Mouse (Mus musculus): ENCODE results near the gene 2210408I21Rik. TPM values are rescaled to one million over a fixed set of nuclear protein-coding genes. Genes with fewer than 3 reads are reported as not detected.

The 2210408I21Rik gene
- polyA plus RNA-seq, 1 experiment from 2014 or later = 10.8 TPM

- Histone ChIP-seq H3K9me3 (no peaks in the 10 kb centered on the region), H3K27me3 (no peaks in the 10 kb centered on the region), H3K4me3 (no peak overlapping the region), H3K4me1 (no peaks in the 10 kb centered on the region), H3K27ac (no peak overlapping the region), H3K4me2 (replicated peaks) (no peak overlapping the region), H3K36me3 (no peaks in the 10 kb centered on the region), H3K9ac (no peak overlapping the region)
- 64% methylated on average over 7 of the region's 7 CpGs for WGBS
- no peak for ATAC-seq (ENCODE audit: insufficient number of reproducible peaks, insufficient read depth, low FRiP score, low TSS enrichment)
Observed at GRCm38 (mm10) chr13:77208764-77209418, 73.6 kb downstream of the 2210408I21Rik start.

GRCm38 (mm10) chr13:77213196-77213595 lies 77.9 kb downstream of the 2210408I21Rik start:
- Histone ChIP-seq H3K4me1 (no peaks in the 10 kb centered on the region), H3K27ac (no peak overlapping the region), H3K4me3 (no peak overlapping the region), H3K27me3 (no peaks in the 10 kb centered on the region), H3K4me2 (replicated peaks) (no peak overlapping the region), H3K36me3 (no peaks in the 10 kb centered on the region), H3K9ac (no peak overlapping the region), H3K9me3 (no peaks in the 10 kb centered on the region)
- no peak for ATAC-seq (ENCODE audit: insufficient number of reproducible peaks, insufficient read depth, low FRiP score, low TSS enrichment)

- no peak for ATAC-seq (ENCODE audit: insufficient number of reproducible peaks, insufficient read depth, low FRiP score, low TSS enrichment)
Observed at GRCm38 (mm10) chr13:77215460-77215859, 80.1 kb downstream of the 2210408I21Rik start.

GRCm38 (mm10) chr13:77217672-77218280 lies 82.4 kb downstream of the 2210408I21Rik start:
- 83% methylated on average over 4 of the region's 4 CpGs for WGBS
- H3K4me2 ChIP-seq (replicated peaks) = no peak overlapping the region
- no peak overlapping the region for H3K27ac ChIP-seq
- H3K4me1 ChIP-seq = no peaks in the 10 kb centered on the region
- H3K9me3 ChIP-seq = no peaks in the 10 kb centered on the region
- no peaks in the 10 kb centered on the region for H3K36me3 ChIP-seq
- no peak for ATAC-seq (ENCODE audit: insufficient number of reproducible peaks, insufficient read depth, low FRiP score, low TSS enrichment)
- no peaks in the 10 kb centered on the region for H3K27me3 ChIP-seq
- H3K4me3 ChIP-seq = no peak overlapping the region
- H3K9ac ChIP-seq = no peak overlapping the region

More at GRCm38 (mm10) chr13:77215460-77215859, 80.1 kb downstream of the 2210408I21Rik start:
- no peak overlapping the region for H3K27ac ChIP-seq
- no peaks in the 10 kb centered on the region for H3K4me1 ChIP-seq
- H3K9ac ChIP-seq = no peak overlapping the region
- H3K27me3 ChIP-seq = no peaks in the 10 kb centered on the region
- no peak overlapping the region for H3K4me3 ChIP-seq
- H3K4me2 ChIP-seq (replicated peaks) = no peak overlapping the region
- H3K36me3 ChIP-seq = no peaks in the 10 kb centered on the region
- no peaks in the 10 kb centered on the region for H3K9me3 ChIP-seq
- WGBS = 77% methylated on average over 2 of the region's 2 CpGs

- no peaks in the 10 kb centered on the region for H3K27me3 ChIP-seq
- no peaks in the 10 kb centered on the region for H3K36me3 ChIP-seq
- 88% methylated on average over 2 of the region's 2 CpGs for WGBS
- ATAC-seq (ENCODE audit: insufficient number of reproducible peaks, insufficient read depth, low FRiP score, low TSS enrichment) = no peak
- no peaks in the 10 kb centered on the region for H3K4me1 ChIP-seq
- no peak overlapping the region for H3K27ac ChIP-seq
- H3K4me2 ChIP-seq (replicated peaks) = no peak overlapping the region
- no peaks in the 10 kb centered on the region for H3K9me3 ChIP-seq
- H3K9ac ChIP-seq = no peak overlapping the region
- no peak overlapping the region for H3K4me3 ChIP-seq
Observed at GRCm38 (mm10) chr13:77221072-77221471, 85.7 kb downstream of the 2210408I21Rik start.

- Histone ChIP-seq H3K9ac (no peak overlapping the region), H3K27ac (no peak overlapping the region), H3K4me1 (no peaks in the 10 kb centered on the region), H3K4me3 (no peak overlapping the region), H3K4me2 (replicated peaks) (no peak overlapping the region), H3K36me3 (no peaks in the 10 kb centered on the region), H3K9me3 (no peaks in the 10 kb centered on the region), H3K27me3 (no peaks in the 10 kb centered on the region)
- 95% methylated on average over 6 of the region's 6 CpGs for WGBS
- no peak for ATAC-seq (ENCODE audit: insufficient number of reproducible peaks, insufficient read depth, low FRiP score, low TSS enrichment)
Observed at GRCm38 (mm10) chr13:77256541-77256940, 121.2 kb downstream of the 2210408I21Rik start.

GRCm38 (mm10) chr13:77262715-77263338 lies 127.5 kb downstream of the 2210408I21Rik start:
- no peak overlapping the region for H3K4me3 ChIP-seq
- H3K36me3 ChIP-seq = no peaks in the 10 kb centered on the region
- H3K27me3 ChIP-seq = no peaks in the 10 kb centered on the region
- no peak overlapping the region for H3K4me2 ChIP-seq (replicated peaks)
- no peak overlapping the region for H3K27ac ChIP-seq
- H3K9me3 ChIP-seq = no peaks in the 10 kb centered on the region
- WGBS = 63% methylated on average over 3 of the region's 3 CpGs
- no peak overlapping the region for H3K9ac ChIP-seq
- 0 out of 2 replicates have a peak, but pooled peaks cover 4% of the 10 kb centered on the region for H3K4me1 ChIP-seq
- no peak for ATAC-seq (ENCODE audit: insufficient number of reproducible peaks, insufficient read depth, low FRiP score, low TSS enrichment)

GRCm38 (mm10) chr13:77263400-77264179 lies 128.2 kb downstream of the 2210408I21Rik start:
- no peaks in the 10 kb centered on the region for H3K9me3 ChIP-seq
- ATAC-seq (ENCODE audit: insufficient number of reproducible peaks, insufficient read depth, low FRiP score, low TSS enrichment) = no peak

GRCm38 (mm10) chr13:77264481-77264880 lies 129.1 kb downstream of the 2210408I21Rik start:
- whole genome bisulfite sequencing = 63% methylated on average over 1 of the region's 1 CpGs
- no peak for ATAC-seq (ENCODE audit: insufficient number of reproducible peaks, insufficient read depth, low FRiP score, low TSS enrichment)

More at GRCm38 (mm10) chr13:77263400-77264179, 128.2 kb downstream of the 2210408I21Rik start:
- Histone ChIP-seq H3K9ac (no peak overlapping the region), H3K36me3 (no peaks in the 10 kb centered on the region), H3K27ac (no peak overlapping the region), H3K4me3 (no peak overlapping the region), H3K27me3 (no peaks in the 10 kb centered on the region), H3K4me1 (0 out of 2 replicates have a peak, but pooled peaks cover 4% of the 10 kb centered on the region), H3K4me2 (replicated peaks) (no peak overlapping the region)
- WGBS = 37% methylated on average over 7 of the region's 7 CpGs

GRCm38 (mm10) chr13:77275172-77275747 lies 139.9 kb downstream of the 2210408I21Rik start:
- Histone ChIP-seq H3K27me3 (no peaks in the 10 kb centered on the region), H3K9ac (no peak overlapping the region), H3K4me3 (no peak overlapping the region), H3K27ac (no peak overlapping the region), H3K9me3 (no peaks in the 10 kb centered on the region), H3K4me1 (no peaks in the 10 kb centered on the region), H3K36me3 (no peaks in the 10 kb centered on the region), H3K4me2 (replicated peaks) (no peak overlapping the region)
- WGBS = 67% methylated on average over 3 of the region's 3 CpGs
- no peak for ATAC-seq (ENCODE audit: insufficient number of reproducible peaks, insufficient read depth, low FRiP score, low TSS enrichment)

More at GRCm38 (mm10) chr13:77264481-77264880, 129.1 kb downstream of the 2210408I21Rik start:
- Histone ChIP-seq H3K36me3 (no peaks in the 10 kb centered on the region), H3K4me2 (replicated peaks) (no peak overlapping the region), H3K4me3 (no peak overlapping the region), H3K4me1 (0 out of 2 replicates have a peak, but pooled peaks cover 4% of the 10 kb centered on the region), H3K27me3 (no peaks in the 10 kb centered on the region), H3K9ac (no peak overlapping the region), H3K27ac (no peak overlapping the region), H3K9me3 (no peaks in the 10 kb centered on the region)

GRCm38 (mm10) chr13:77278659-77279413 lies 143.5 kb downstream of the 2210408I21Rik start:
- H3K4me2 ChIP-seq (replicated peaks) = no peak overlapping the region
- no peaks in the 10 kb centered on the region for H3K27me3 ChIP-seq
- no peak overlapping the region for H3K27ac ChIP-seq
- H3K4me3 ChIP-seq = no peak overlapping the region
- H3K9ac ChIP-seq = no peak overlapping the region
- WGBS = 77% methylated on average over 7 of the region's 7 CpGs
- H3K4me1 ChIP-seq = no peaks in the 10 kb centered on the region
- no peaks in the 10 kb centered on the region for H3K36me3 ChIP-seq
- no peaks in the 10 kb centered on the region for H3K9me3 ChIP-seq
- no peak for ATAC-seq (ENCODE audit: insufficient number of reproducible peaks, insufficient read depth, low FRiP score, low TSS enrichment)
